Mouse (Mus musculus) brain, embryonic 14.5 days (tissue): ENCODE results near the gene Ky.

Experiments
- CTCF ChIP-seq: fragments of 200-500 bp; IDR thresholded peaks from 2 replicates; pipeline ENCODE4 v1.5.1; 2012; ENCODE audit warnings: inconsistent platforms, mild to moderate bottlenecking, moderate library complexity, borderline replicate concordance; ENCODE audit not compliant: insufficient read depth, insufficient read length; ENCODE audit errors: extremely low read depth
- POLR2A ChIP-seq: fragments of 200-500 bp; IDR thresholded peaks from 2 replicates; pipeline ENCODE4 v1.6.1; 2012; ENCODE audit warnings: mild to moderate bottlenecking, inconsistent platforms, borderline replicate concordance; ENCODE audit not compliant: poor library complexity, insufficient read depth, insufficient read length, severe bottlenecking; ENCODE audit errors: extremely low read depth

DNA sequence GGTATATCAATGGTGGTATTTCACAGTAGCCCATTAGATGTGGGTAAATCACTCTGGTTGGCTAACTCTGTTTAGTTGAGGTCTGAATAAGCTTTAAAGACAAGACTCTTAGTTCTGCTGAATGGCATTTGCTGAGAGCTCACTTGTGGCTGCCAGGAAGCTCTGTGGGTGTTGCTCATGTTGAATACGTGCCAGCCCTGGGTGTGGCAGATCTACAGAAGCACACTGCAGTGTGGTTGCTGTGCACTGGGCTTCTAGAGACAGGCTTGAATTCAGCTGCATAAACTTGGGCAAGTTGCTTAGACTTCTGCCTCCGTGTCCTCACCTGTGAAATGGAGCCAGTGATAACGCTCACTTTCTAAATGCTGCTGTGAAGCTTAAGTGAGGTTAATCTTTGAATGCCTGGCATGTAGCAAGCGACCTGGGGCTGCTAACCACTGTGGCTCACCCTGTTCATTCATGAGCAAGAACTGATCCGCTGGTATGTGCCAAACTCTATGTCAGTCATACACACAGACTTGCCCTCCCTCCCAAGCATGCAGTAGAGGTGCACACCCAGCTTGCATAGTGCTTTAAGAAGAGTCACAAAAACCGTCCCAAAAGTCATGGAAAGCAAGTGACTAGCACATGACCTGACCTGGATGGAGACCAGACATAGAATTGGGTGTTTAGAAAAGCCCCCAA, 27.6 kb upstream of the Ky start:
- TF ChIP-seq CTCF (no peak), POLR2A (no peak)
